Mouse (Mus musculus): ENCODE measurements around the gene Cstb. TPM values are rescaled to one million over a fixed set of nuclear protein-coding genes. Genes with fewer than 3 reads are reported as not detected.

Cstb gene
- total RNA-seq, 2 experiments from 2014 or later, result 46.6 to 52.1 TPM

DNA sequence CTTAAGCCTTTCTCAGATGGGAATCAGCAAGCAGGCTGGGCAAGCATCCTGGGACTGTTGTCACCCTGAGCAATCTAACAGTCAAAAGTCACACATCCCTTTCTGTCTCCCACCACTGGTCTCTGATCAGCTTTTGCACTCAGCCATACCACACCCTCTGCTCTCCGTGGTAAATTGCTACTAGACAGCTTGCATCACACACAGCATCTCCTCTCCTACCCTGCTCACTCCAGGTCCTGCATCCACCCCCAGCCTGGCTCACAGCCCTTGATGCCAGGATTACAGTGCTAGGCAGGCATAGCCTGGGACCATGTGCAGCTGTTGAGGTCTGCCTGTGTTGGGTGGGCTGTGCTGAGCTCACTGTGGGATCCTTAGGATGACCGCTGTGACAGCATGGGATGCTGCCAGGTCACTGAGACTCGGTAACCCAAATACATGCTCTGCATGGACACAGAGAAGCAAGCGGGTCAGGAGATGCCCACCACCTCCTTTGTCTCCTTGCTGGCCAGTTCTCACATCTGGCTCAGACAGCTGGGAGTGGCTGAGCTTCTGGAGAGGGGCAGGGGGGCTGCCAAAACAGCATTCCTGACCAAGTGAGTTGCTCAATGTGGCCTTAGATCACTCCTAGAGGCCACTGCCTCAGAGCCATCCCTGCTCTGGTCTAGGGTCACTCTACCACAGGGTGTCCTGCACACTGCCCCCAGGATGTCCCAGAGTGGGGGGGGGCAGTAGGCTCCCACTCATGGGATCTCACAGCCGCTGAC lies 33.1 kb downstream of the Cstb start:
- peak in 1 of 2 experiments; percentile 35 for DNase-seq (ENCODE audit: low spot score in 2 of 2)

GRCm38 (mm10) chr10:78460463-78460862 lies 35.0 kb downstream of the Cstb start:
- no peak for DNase-seq (ENCODE audit: low spot score in 2 of 2)

DNA sequence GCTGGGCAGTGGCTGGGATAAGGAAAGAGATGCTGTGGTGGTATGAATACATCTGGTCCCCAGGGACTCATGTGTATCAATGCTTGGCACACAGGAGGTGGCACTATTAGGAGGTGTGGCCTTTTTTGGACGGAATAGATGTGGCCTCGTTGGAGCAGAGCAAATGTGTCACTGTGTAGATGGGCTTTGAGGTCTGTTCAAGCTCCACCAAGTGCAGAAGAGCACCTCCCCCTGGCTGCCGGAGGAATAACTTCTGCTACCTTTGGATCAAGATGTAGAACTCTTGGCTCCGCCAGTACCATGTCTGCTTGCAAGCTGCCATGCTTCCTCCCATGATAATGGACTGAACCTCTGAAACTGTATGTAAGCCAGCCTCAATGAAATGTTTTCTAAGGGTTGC lies 36.3 kb downstream of the Cstb start:
- no peak for DNase-seq (ENCODE audit: low spot score in 2 of 2)

GRCm38 (mm10) chr10:78462945-78463768 lies 37.7 kb downstream of the Cstb start:
- DNase-seq (ENCODE audit: low spot score in 2 of 2), result no peak

DNA sequence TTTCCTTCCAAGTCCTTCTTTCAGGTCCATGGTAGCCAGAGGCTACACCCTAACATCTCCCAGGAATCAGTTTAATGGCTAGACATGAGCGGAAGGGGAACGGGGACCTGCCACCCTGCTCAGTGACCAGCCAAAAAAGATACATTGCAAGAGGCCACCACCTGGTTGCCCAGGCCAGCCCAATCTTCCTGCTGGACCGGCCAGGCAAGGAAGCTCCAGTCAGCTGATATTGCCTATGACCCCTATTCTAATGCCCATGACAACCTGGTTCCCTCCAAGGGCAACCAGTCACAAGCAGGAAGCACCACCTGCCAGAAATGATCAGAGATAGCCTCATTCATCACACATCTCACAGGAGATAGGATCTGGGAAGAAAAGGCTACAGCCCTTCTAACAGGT lies 38.3 kb downstream of the Cstb start:
- no peak for DNase-seq (ENCODE audit: low spot score in 2 of 2)

DNA sequence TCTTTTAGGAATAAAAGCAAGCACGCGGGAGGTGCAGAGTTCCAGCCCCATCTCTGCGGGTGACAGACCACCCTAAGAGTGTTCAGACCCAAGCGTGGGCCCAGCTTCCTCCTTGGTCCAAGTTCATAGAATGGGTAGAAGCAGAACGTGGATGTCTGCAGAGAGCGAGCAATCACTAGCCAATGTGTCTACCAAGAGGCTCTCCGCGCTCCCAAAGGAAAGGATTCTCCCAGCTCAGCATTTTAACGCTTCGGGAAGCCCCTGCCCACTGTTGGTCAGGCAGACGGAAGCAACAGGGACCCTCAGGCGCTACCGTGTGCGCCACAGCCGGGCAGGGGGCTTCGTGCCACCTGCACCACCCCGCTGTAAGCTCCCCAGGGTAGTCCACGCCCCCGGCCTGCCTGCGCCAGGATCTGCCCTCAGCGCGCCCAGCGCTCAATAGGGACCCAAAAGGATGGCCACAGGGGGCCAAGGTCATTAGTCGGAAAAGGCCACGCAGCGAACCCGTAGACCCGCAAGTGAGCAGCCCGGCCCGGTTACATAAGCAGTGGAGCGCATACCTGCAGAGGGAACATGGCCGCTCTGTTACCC lies 38.8 kb downstream of the Cstb start:
- no peak for DNase-seq (ENCODE audit: low spot score in 2 of 2)

DNA sequence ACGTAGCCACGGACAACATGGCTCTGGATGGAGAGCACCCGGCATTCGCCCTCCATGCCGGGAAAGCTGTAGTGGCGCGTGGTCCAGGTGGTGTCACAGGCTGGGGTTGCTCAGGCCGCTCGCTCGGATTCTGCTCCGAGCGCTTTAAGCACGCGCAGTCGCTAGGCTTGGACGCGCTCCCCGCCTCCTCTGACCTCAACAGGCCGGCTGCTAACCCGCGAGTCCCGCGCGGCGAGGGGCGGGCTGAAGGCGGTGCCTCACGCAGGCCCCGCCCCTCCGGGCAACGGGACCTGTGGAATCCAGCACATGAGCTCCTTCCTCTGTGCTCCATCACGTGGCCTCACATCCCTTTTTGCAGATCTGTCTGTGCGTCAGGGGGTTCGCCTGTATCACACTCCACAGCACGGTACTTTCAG lies 39.3 kb downstream of the Cstb start, which contains the start of gene Pdxk:
Gene Pdxk (minus strand): TSS at position 184 of the 416 bp plus-strand sequence.
- peak; percentile 90 to 91 for DNase-seq (ENCODE audit: low spot score in 2 of 2)

DNA sequence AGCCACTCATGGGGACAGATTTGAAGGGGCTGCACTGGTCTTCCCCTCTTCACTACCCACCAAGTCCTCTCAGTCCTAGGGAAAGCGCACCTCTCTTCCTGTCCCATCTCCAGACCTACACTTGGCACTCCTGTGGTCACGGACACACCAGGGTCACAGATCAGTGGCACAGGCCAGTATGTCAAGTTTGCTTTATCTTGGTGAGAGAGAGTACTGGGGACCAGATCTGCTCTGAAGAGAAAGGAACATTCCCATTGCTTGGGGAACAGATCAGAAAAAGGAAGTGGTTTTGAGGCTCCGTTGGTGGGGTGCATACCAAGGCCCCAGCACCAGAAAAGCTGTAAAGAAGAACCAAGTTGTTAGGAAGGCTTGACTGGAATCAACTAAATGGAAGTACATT lies 40.0 kb downstream of the Cstb start:
- no peak for DNase-seq (ENCODE audit: low spot score in 2 of 2)

- DNase-seq (ENCODE audit: low spot score in 2 of 2), result no peak
Observed at GRCm38 (mm10) chr10:78466647-78467046, 41.2 kb downstream of the Cstb start.

- DNase-seq (ENCODE audit: low spot score in 2 of 2), result peak in 1 of 2 experiments; percentile 66
Observed at GRCm38 (mm10) chr10:78467761-78468310, 42.4 kb downstream of the Cstb start.

DNA sequence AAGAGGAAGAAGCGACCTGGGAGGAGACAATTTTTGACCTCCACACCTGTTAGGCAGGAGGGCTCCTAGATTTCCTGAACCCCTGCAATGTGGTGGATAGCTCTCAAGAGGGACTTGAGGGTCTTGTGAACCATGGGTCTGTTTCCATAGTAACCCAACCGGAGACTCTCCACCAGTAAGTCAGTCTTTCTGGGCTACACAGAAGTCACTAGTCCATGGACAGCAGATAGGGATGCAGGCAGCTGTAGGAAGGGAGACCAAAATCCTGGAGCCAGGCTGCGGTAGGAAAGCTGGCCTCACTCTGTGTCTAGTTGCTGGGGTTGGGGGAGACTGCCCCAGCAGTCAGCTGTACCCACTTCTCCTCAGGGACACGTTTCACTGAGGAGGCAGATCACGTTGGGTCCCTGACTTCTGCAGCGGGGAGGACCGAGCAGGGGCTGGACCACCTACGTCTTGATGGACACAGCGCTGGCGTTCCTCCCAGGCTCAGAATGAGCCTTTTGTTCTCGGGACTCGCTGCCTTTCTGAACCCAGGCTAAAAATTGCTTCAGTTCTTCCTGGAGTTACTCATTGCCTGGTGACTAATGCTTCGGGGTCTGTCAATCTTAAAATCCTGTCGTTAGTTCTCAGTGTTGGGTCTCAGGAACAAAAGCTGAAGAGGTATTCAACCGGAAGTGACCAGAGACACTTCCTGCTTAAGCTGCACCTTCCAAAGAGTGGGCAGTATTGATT lies 45.3 kb downstream of the Cstb start:
- DNase-seq (ENCODE audit: low spot score in 2 of 2), result no peak

DNA sequence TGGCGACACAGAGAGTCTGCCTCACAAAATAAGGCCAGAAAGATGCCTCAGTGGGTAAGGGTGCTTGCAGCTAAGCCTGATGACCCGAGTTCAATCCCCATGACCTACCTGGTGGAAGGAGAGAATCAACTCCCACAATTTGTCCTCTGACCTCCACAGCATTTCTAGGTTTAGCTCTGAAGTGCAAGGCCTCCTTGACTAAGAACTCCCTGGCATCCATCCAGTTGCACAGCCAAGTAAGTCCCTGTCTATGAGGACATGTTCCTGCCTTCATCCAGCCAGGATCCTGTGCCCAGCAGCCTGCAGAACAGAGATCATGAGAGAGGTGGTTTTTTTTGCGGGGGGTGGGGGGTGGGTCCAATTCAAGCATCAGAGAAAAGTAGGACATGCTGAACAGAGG lies 46.6 kb downstream of the Cstb start:
- DNase-seq (ENCODE audit: low spot score in 2 of 2), result no peak

DNA sequence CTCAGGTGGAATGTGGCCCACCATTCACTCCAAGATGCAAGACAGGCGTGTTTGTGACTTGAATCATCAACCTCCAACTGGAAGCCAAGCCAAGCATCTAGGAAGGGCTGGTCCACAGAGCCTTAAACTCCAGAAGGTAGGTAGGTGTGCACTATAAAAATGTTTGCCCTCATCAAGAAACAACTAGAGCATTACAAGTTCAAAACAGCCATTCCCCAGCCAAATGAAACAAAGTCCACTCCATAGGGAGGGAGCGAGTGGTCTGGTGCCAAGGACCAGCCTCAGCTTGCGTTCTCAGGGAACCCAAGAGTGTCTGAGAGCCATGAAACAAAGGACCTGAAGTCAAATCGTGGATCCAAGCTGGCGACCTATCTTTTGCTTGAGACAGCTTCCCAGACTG lies 48.0 kb downstream of the Cstb start:
- no peak for DNase-seq (ENCODE audit: low spot score in 2 of 2)

DNA sequence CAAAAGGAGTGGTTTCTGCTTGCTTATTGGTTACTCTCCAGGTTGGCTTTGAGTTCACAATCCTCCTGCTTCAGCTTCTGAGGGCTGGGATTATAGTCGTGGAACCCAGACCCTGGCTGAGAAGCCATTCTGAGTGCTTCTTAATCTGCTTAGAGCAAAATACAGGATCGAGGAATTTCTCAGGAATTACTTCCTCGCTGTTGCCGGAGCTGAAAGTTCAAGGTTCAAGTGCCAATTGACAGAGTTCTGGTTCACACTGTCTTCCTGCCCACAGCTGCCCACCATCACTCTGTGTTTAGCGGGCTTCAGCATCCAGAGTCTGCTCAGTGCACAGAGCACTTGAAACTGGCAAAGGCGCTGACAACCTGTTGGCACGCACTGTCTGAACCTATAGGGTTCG lies 49.3 kb downstream of the Cstb start:
- DNase-seq (ENCODE audit: low spot score in 2 of 2), result peak in 1 of 2 experiments; percentile 4

GRCm38 (mm10) chr10:78476821-78477220 lies 51.4 kb downstream of the Cstb start:
- DNase-seq (ENCODE audit: low spot score in 2 of 2), result no peak

Small RNA genes lying within 50 kb of the gene (microRNA-seq; reads per million reads assigned to microRNA genes)
- gene Mir6410, result not detected
- not detected for gene Mir6907
- not detected for gene Mir6908

Other genes with a start within 250 kb of the Cstb start
- gene Pwp2, start 240.5 kb upstream of the Cstb start, total RNA-seq (2021), result 10 to 100 TPM in 1 of 2 experiments, 1 to 10 TPM in 1; 8.9 to 10.5 TPM
- 10 to 100 TPM; 42.4 to 44.6 TPM for gene Trappc10, start 181.0 kb upstream of the Cstb start, total RNA-seq (2021)
- 100 to 1,000 TPM; 231 to 259 TPM for gene Agpat3, start 73.2 kb upstream of the Cstb start, total RNA-seq (2021)
- gene Rrp1, start 12.6 kb upstream of the Cstb start, total RNA-seq (2021), result 100 to 1,000 TPM; 113 to 119 TPM
- gene Pdxk, start 39.3 kb downstream of the Cstb start, total RNA-seq (2021), result 1 to 10 TPM; 7.9 to 8.2 TPM
- gene Olfr1358, start 91.8 kb downstream of the Cstb start, total RNA-seq (2021), result not detected
- gene Ilvbl, start 148.7 kb downstream of the Cstb start, total RNA-seq (2021), result 10 to 100 TPM; 27.9 to 40.1 TPM
- 10 to 100 TPM; 19.6 to 20.9 TPM for gene Syde1, start 166.3 kb downstream of the Cstb start, total RNA-seq (2021)
- gene Olfr1357, start 192.4 kb downstream of the Cstb start, total RNA-seq (2021), result not detected